Mouse (Mus musculus) stomach, postnatal 0 days (tissue): Measurements from ENCODE around the gene Srebf2. TPM values are rescaled to one million over a fixed set of nuclear protein-coding genes. Genes with fewer than 3 reads are reported as not detected.
A peak's percentile ranks its signal among the peaks of the same experiment; 100 is the strongest.

Experiments
- ATAC-seq: fragments of 200-750 bp; cut with Nextera tagmentation; 2 replicates; pipeline ENCODE4 v1.8.0; 2017; ENCODE audit not compliant: low FRiP score, low TSS enrichment
- DNase-seq: peaks from one replicate; pipeline ENCODE4 v3.0.0-alpha.2; 2016; ENCODE audit warnings: low spot score
- H3K27ac ChIP-seq: fragments of 300-500 bp; sonication (generic); replicated peaks from 2 replicates; pipeline ENCODE4 v1.5.1; 2014; ENCODE audit warnings: mild to moderate bottlenecking, control low read depth
- H3K27me3 ChIP-seq: fragments of 300-500 bp; sonication (generic); 2 replicates; pipeline ENCODE4 v1.6.1; 2014; ENCODE audit warnings: low read length; ENCODE audit not compliant: control insufficient read depth, insufficient read depth
- H3K36me3 ChIP-seq: fragments of 300-500 bp; sonication (generic); 2 replicates; pipeline ENCODE4 v1.6.1; 2014; ENCODE audit warnings: low read length, mixed read lengths; ENCODE audit not compliant: control insufficient read depth, insufficient read depth
- H3K4me1 ChIP-seq: fragments of 300-500 bp; sonication (generic); replicated peaks from 2 replicates; pipeline ENCODE4 v1.6.1; 2014; ENCODE audit warnings: antibody characterized with exemption; ENCODE audit not compliant: control insufficient read depth, insufficient read depth
- H3K4me2 ChIP-seq: fragments of 300-500 bp; sonication (generic); replicated peaks from 2 replicates; pipeline ENCODE4 v1.6.1; 2014; ENCODE audit warnings: low read depth, mild to moderate bottlenecking, control low read depth, moderate library complexity
- H3K4me3 ChIP-seq: fragments of 300-500 bp; sonication (generic); 2 replicates; pipeline ENCODE4 v1.5.1; 2014; ENCODE audit warnings: low read depth, low read length, control low read depth
- H3K9ac ChIP-seq: fragments of 300-500 bp; sonication (generic); 2 replicates; pipeline ENCODE4 v1.6.1; 2014; ENCODE audit warnings: mild to moderate bottlenecking, low read length, control low read depth, mixed read lengths
- H3K9me3 ChIP-seq: fragments of 300-500 bp; sonication (generic); 2 replicates; pipeline ENCODE4 v1.6.1; 2016; ENCODE audit warnings: low read length; ENCODE audit not compliant: control insufficient read depth
- CTCF ChIP-seq: IDR thresholded peaks from 2 replicates; pipeline ENCODE4 v1.5.1; 2016; ENCODE audit warnings: antibody characterized with exemption, low read depth, mild to moderate bottlenecking, moderate library complexity
- EP300 ChIP-seq: optimal IDR thresholded peaks from 2 replicates; pipeline ENCODE3; 2016; ENCODE audit warnings: antibody characterized with exemption
- WGBS: fragments of 180-500 bp; shearing (Covaris S2); extraction: QIAGEN DNeasy Blood & Tissue Kit; methylation state at CpG from one replicate; pipeline ENCODE4 v1.1.7; 2014; 5-methylcytosine and 5-hydroxymethylcytosine counted together
- polyA plus RNA-seq: library from polyadenylated mRNA; unstranded; fragments of >200 nt; fragmentation: Nextera tagmentation; extraction: Ambion mirVana; gene quantifications from 2 replicates; pipeline ENCODE4 v1.2.1, GENCODE M21; 2015

Gene Srebf2
- polyA plus RNA-seq, 1 experiment from 2014 or later: 127 TPM

GRCm38 (mm10) chr15:82128398-82128797 lies 18.6 kb upstream of the Srebf2 start:
- TF ChIP-seq EP300 (no peak), CTCF (no peak)
- H3K27ac ChIP-seq: peak overlapping the region; percentile 84
- peak overlapping the region; percentile 64 for H3K4me3 ChIP-seq
- DNase-seq (no peak), ATAC-seq (no peak)
- peak overlapping the region; percentile 81 for H3K9ac ChIP-seq
- H3K36me3 ChIP-seq: peaks cover 3% of the 10 kb centered on the region
- H3K4me1 ChIP-seq: no peaks in the 10 kb centered on the region
- peak overlapping the region; percentile 91 for H3K4me2 ChIP-seq
- WGBS: 4% methylated on average over 5 of the region's 5 CpGs
- no peaks in the 10 kb centered on the region for H3K9me3 ChIP-seq
- H3K27me3 ChIP-seq: no peaks in the 10 kb centered on the region

- H3K36me3 ChIP-seq: peaks cover 3% of the 10 kb centered on the region
- H3K27me3 ChIP-seq: no peaks in the 10 kb centered on the region
- TF ChIP-seq EP300: no peak
- TF ChIP-seq CTCF: no peak
- H3K4me1 ChIP-seq: no peaks in the 10 kb centered on the region
- no peak overlapping the region for H3K4me3 ChIP-seq
- DNase-seq: no peak
- no peak for ATAC-seq
- H3K9me3 ChIP-seq: no peaks in the 10 kb centered on the region
- no peak overlapping the region for H3K4me2 ChIP-seq
- H3K9ac ChIP-seq: no peak overlapping the region
- H3K27ac ChIP-seq: no peak overlapping the region
- WGBS: 69% methylated on average over 7 of the region's 7 CpGs
Measured at GRCm38 (mm10) chr15:82130599-82130998, 16.4 kb upstream of the Srebf2 start.

DNA sequence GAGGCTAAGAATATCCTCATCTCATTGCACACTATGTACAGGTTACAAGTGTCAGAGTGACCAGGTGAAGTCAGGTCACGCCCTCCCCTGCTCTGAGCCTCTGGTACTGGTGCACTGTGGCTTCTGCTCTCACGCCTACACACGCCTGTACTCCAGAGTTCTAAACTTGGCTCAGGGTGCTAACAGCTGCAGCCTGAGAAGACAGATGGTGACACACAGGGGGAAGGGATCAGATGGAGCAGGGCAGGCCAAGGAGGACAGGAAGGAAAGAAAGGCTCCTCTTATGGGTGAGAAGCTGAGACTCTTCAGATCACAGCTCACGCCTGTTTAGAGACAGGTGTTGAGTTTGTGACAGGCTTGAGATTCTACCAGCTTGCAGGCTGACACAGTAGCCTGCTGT lies 11.6 kb upstream of the Srebf2 start:
- 76% methylated on average over 4 of the region's 4 CpGs for WGBS
- Histone ChIP-seq H3K4me3 (no peak overlapping the region), H3K36me3 (peaks cover 5% of the 10 kb centered on the region), H3K4me2 (no peak overlapping the region), H3K27me3 (no peaks in the 10 kb centered on the region), H3K27ac (no peak overlapping the region), H3K9ac (no peak overlapping the region), H3K4me1 (no peaks in the 10 kb centered on the region), H3K9me3 (no peaks in the 10 kb centered on the region)
- TF ChIP-seq EP300: no peak
- no peak for TF ChIP-seq CTCF
- ATAC-seq: no peak; the same call in 1 of the 2 replicates
- DNase-seq: no peak

DNA sequence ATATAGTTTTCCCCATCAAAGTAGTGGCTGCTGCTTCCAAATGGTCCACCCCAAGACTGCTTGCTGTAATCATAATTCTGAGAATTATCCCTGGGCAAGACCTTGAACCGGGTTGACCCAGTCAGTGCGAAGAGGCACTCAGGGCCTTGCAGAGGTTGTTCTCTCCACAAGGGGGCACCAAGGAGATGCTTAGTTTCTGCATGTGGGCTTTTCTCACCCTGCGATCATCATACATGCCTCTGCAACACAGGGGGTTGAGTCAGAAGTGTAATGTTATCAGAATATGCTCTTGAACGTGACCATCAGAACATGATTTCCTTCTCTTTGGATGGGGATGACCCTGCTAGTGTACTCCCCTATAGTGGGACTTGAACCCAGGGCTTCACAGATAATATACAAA lies 8.4 kb upstream of the Srebf2 start:
- 39% methylated on average over 4 of the region's 4 CpGs for WGBS
- Histone ChIP-seq H3K9ac (no peak overlapping the region), H3K27ac (no peak overlapping the region), H3K27me3 (no peaks in the 10 kb centered on the region), H3K4me2 (no peak overlapping the region), H3K4me3 (no peak overlapping the region), H3K4me1 (no peaks in the 10 kb centered on the region), H3K36me3 (peaks cover 2% of the 10 kb centered on the region; the same call in 1 of the 2 replicates), H3K9me3 (no peaks in the 10 kb centered on the region)
- TF ChIP-seq CTCF (peak; percentile 89), EP300 (no peak)
- peak; percentile 65 for DNase-seq
- ATAC-seq: peak; percentile 49; the same call in 1 of the 2 replicates

- Histone ChIP-seq H3K9me3 (no peaks in the 10 kb centered on the region), H3K27me3 (no peaks in the 10 kb centered on the region), H3K4me2 (no peak overlapping the region), H3K27ac (no peak overlapping the region), H3K4me1 (no peaks in the 10 kb centered on the region), H3K4me3 (no peak overlapping the region), H3K36me3 (peaks cover 2% of the 10 kb centered on the region; the same call in 1 of the 2 replicates), H3K9ac (no peak overlapping the region)
- no peak for ATAC-seq
- DNase-seq: no peak
- WGBS: 88% methylated on average over 8 of the region's 8 CpGs
- TF ChIP-seq CTCF: peak; percentile 70
- TF ChIP-seq EP300: no peak
Measured at GRCm38 (mm10) chr15:82139196-82139595, 7.8 kb upstream of the Srebf2 start.

DNA sequence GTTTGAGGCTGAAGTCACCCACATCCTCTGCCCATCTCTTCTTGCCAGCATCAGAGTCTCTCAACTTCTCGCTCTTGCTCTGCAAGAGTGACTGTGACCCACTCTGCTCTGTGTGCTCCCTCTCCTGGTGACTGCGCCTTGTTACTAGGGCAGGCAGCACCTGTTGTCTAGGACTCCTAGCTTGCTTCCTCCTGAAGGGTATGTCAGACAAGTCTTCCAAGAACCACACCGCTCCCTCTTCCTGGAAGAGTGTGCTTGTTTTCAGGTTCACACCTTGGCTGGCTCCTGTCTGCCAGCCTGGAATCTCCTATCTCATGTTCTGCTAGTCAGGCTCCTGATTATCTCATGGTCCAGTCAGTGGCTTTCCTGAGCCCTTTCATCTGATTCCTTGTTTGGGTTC lies 6.6 kb upstream of the Srebf2 start:
- H3K27me3 ChIP-seq: no peaks in the 10 kb centered on the region
- 68% methylated on average over 3 of the region's 3 CpGs for WGBS
- H3K36me3 ChIP-seq: peaks cover 2% of the 10 kb centered on the region; the same call in 1 of the 2 replicates
- peak overlapping the region; percentile 73 for H3K27ac ChIP-seq
- no peak overlapping the region for H3K9ac ChIP-seq
- no peak for TF ChIP-seq EP300
- TF ChIP-seq CTCF: peak; percentile 66
- no peak overlapping the region for H3K4me2 ChIP-seq
- H3K4me3 ChIP-seq: no peak overlapping the region
- ATAC-seq (peak; percentile 89), DNase-seq (peak; percentile 82)
- no peaks in the 10 kb centered on the region for H3K4me1 ChIP-seq
- H3K9me3 ChIP-seq: no peaks in the 10 kb centered on the region
